Mouse (Mus musculus) ES-Bruce4 (cell line): ENCODE data around the gene Gm13691.
"Not testable (repeated sequence)": the region's sequence is repeated elsewhere in the genome, so short reads cannot be mapped to it uniquely, and the experiment has no call there.

Experiments
- CTCF ChIP-seq: IDR thresholded peaks from one replicate; pipeline ENCODE4 v1.8.1; 2011; ENCODE audit warnings: low read depth, low read length
- EP300 ChIP-seq: IDR thresholded peaks from 2 replicates; pipeline ENCODE4 v1.6.1; 2011; ENCODE audit warnings: low read depth, low read length; ENCODE audit not compliant: insufficient read depth
- POLR2A ChIP-seq: IDR thresholded peaks from one replicate; pipeline ENCODE4 v1.8.1; 2011; ENCODE audit warnings: low read length; ENCODE audit not compliant: insufficient read depth

DNA sequence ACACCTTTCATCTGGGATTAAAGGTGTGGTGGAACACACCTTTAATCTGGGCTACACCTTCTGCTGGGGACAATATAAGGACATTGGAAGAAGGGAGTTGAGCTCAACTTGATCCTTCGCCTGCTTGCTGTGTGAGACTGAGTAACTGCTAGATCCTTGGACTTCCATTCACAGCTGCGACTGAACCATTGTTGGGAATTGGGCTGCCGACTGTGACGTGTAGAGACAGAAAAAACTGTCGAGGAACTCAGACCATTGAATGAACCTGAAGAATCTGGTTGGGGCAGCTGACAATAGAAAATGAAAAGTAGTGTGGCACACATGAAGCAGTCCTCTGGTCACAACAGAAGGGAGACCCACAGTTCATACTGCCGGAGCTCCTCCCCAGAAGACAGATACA, 35.0 kb upstream of the Gm13691 start, which contains the start of gene Gm13698:
- TF ChIP-seq CTCF, POLR2A, EP300: not testable (repeated sequence)
